Mouse (Mus musculus) lung, embryonic 16.5 days (tissue): ENCODE results near the gene Gm17535. TPM values are rescaled to one million over a fixed set of nuclear protein-coding genes. Genes with fewer than 3 reads are reported as not detected.
A peak's percentile ranks its signal among the peaks of the same experiment; 100 is the strongest.
"Not testable (repeated sequence)": the region's sequence is repeated elsewhere in the genome, so short reads cannot be mapped to it uniquely, and the experiment has no call there.

Experiments used
- ATAC-seq: fragments of 200-750 bp; cut with Nextera tagmentation; 2 replicates; pipeline ENCODE4 v1.8.0; 2017; ENCODE audit warnings: low read depth, mild to moderate bottlenecking, moderate library complexity
- H3K27ac ChIP-seq: fragments of 300-500 bp; sonication (generic); 2 replicates; pipeline ENCODE4 v1.5.1; 2014; ENCODE audit warnings: mild to moderate bottlenecking, control low read depth, low read length
- H3K27me3 ChIP-seq: fragments of 300-500 bp; sonication (generic); 2 replicates; pipeline ENCODE4 v1.6.1; 2014; ENCODE audit warnings: low read depth, low read length, mixed read lengths; ENCODE audit not compliant: control insufficient read depth, insufficient read depth
- H3K36me3 ChIP-seq: fragments of 300-500 bp; sonication (generic); 2 replicates; pipeline ENCODE4 v1.6.1; 2014; ENCODE audit warnings: low read length; ENCODE audit not compliant: control insufficient read depth, insufficient read depth
- H3K4me1 ChIP-seq: fragments of 300-500 bp; sonication (generic); replicated peaks from 2 replicates; pipeline ENCODE4 v1.6.1; 2014; ENCODE audit warnings: low read length, mixed read lengths; ENCODE audit not compliant: control insufficient read depth, insufficient read depth
- H3K4me2 ChIP-seq: fragments of 300-500 bp; sonication (generic); 2 replicates; pipeline ENCODE4 v1.6.1; 2014; ENCODE audit warnings: low read depth, low read length, control low read depth
- H3K4me3 ChIP-seq: fragments of 300-500 bp; sonication (generic); 2 replicates; pipeline ENCODE4 v1.5.1; 2014; ENCODE audit warnings: mild to moderate bottlenecking, low read length, control low read depth
- H3K9ac ChIP-seq: fragments of 300-500 bp; sonication (generic); 2 replicates; pipeline ENCODE4 v1.6.1; 2014; ENCODE audit warnings: low read length, control low read depth
- H3K9me3 ChIP-seq: fragments of 300-500 bp; sonication (generic); 2 replicates; pipeline ENCODE4 v1.6.1; 2016; ENCODE audit warnings: low read length; ENCODE audit not compliant: control insufficient read depth
- WGBS: fragments of 180-500 bp; shearing (Covaris S2); extraction: QIAGEN DNeasy Blood & Tissue Kit; methylation state at CpG from one replicate; pipeline ENCODE4 v1.1.7; 2014; 5-methylcytosine and 5-hydroxymethylcytosine counted together
- polyA plus RNA-seq: library from polyadenylated mRNA; unstranded; fragments of >200 nt; fragmentation: Nextera tagmentation; extraction: Ambion mirVana; gene quantifications from 2 replicates; pipeline ENCODE4 v1.2.1, GENCODE M21; 2015

Gene Gm17535
- not detected in 2 replicates for polyA plus RNA-seq

DNA sequence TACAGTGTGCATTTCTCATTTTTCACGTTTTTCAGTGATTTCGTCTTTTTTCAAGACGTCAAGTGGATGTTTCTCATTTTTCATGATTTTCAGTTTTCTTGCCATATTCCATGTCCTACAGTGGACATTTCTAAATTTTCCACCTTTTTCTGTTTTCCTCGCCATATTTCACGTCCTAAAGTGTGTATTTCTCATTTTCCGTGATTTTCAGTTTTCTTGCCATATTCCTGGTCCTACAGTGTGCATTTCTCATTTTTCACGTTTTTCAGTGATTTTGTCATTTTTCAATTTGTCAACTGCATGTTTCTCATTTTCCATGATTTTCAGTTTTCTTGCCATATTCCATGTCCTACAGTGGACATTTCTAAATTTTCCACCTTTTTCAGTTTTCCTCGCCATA, at the start of gene Gm17535:
Gm17535 (plus strand) TSS at position 301 of the 400 bp plus-strand sequence.
- not testable (repeated sequence) for H3K4me3 ChIP-seq, ATAC-seq, H3K4me1 ChIP-seq, H3K27me3 ChIP-seq, H3K27ac ChIP-seq, H3K36me3 ChIP-seq, H3K9me3 ChIP-seq, H3K9ac ChIP-seq, H3K4me2 ChIP-seq
- no CpG with 5 or more reads among the region's 8 CpGs for WGBS

- not testable (repeated sequence) for H3K9me3 ChIP-seq, H3K9ac ChIP-seq, H3K27ac ChIP-seq, H3K4me1 ChIP-seq, ATAC-seq, H3K4me3 ChIP-seq, H3K4me2 ChIP-seq, H3K36me3 ChIP-seq, H3K27me3 ChIP-seq
- WGBS, result 65% methylated on average over 12 of the region's 12 CpGs
These were observed 33.9 kb upstream of the Gm17535 start, which contains the start of gene Gm10722 for GRCm38 (mm10) chr9:3000445-3000972. Gene Gm10722, plus strand, starts transcription at chr9:3000922.

- H3K9me3 ChIP-seq, H3K36me3 ChIP-seq, ATAC-seq, H3K27ac ChIP-seq, H3K4me3 ChIP-seq, H3K27me3 ChIP-seq, H3K4me1 ChIP-seq, H3K4me2 ChIP-seq, H3K9ac ChIP-seq: not testable (repeated sequence)
- 66% methylated on average over 8 of the region's 8 CpGs for WGBS
These were observed 33.4 kb upstream of the Gm17535 start for GRCm38 (mm10) chr9:3001006-3001405.

- not testable (repeated sequence) for H3K4me1 ChIP-seq, H3K9me3 ChIP-seq, H3K36me3 ChIP-seq, H3K27ac ChIP-seq, H3K9ac ChIP-seq, H3K4me2 ChIP-seq, H3K27me3 ChIP-seq, H3K4me3 ChIP-seq
- WGBS, result 53% methylated on average over 8 of the region's 11 CpGs
- ATAC-seq, result peak; percentile 84
These were observed 32.3 kb upstream of the Gm17535 start for GRCm38 (mm10) chr9:3001948-3002659.

DNA sequence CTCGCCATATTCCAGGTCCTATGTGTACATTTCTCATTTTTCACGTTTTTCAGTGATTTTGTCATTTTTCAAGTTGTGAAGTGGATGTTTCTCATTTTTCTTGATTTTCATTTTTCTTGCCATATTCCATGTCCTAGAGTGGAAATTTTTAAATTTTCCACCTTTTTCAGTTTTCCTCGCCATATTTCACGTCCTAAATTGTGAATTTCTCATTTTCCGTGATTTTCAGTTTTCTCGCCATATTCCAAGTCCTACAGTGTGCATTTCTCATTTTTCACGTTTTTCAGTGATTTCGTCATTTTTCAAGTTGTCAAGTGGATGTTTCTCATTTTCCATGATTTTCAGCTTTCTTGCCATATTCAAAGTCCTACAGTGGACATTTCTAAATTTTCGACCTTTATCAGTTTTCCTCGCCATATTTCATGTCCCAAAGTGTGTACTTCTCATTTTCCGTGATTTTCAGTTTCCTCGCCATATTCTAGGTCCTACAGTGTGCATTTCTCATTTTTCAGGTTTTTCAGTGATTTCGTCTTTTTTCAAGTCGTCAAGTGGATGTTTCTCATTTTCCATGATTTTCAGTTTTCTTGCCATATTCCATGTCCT, 31.5 kb upstream of the Gm17535 start, which contains the start of gene Gm11168:
Gm11168 (plus strand) TSS at position 553 of the 603 bp plus-strand sequence.
- not testable (repeated sequence) for H3K9ac ChIP-seq, H3K9me3 ChIP-seq, ATAC-seq, H3K27me3 ChIP-seq, H3K4me1 ChIP-seq, H3K4me3 ChIP-seq, H3K36me3 ChIP-seq, H3K4me2 ChIP-seq, H3K27ac ChIP-seq
- 62% methylated on average over 6 of the region's 14 CpGs for WGBS

DNA sequence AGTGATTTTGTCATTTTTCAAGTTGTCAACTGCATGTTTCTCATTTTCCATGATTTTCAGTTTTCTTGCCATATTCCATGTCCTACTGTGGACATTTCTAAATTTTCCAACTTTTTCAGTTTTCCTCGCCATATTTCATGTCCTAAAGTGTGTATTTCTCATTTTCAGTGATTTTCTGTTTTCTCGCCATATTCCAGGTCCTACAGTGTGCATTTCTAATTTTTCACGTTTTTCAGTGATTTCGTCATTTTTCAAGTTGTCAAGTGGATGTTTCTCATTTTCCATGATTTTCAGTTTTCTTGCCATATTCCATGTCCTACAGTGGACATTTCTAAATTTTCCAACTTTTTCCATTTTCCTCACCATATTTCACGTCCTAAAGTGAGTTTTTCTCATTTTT, 28.2 kb upstream of the Gm17535 start:
- not testable (repeated sequence) for ATAC-seq, H3K27ac ChIP-seq, H3K4me3 ChIP-seq, H3K4me1 ChIP-seq, H3K27me3 ChIP-seq, H3K4me2 ChIP-seq, H3K36me3 ChIP-seq, H3K9ac ChIP-seq, H3K9me3 ChIP-seq
- WGBS, result 79% methylated on average over 1 of the region's 5 CpGs

DNA sequence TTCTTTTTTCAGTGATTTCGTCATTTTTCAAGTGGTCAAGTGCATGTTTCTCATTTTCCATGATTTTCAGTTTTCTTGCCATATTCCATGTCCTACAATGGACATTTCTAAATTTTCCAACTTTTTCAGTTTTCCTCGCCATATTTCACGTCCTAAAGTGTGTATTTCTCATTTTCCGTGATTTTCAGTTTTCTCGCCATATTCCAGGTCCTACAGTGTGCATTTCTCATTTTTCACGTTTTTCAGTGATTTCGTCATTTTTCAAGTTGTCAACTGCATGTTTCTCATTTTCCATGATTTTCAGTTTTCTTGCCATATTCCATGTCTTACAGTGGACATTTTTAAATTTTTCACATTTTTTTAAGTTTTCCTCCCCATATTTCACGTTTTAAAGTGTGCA, 27.8 kb upstream of the Gm17535 start:
- not testable (repeated sequence) for H3K4me1 ChIP-seq, H3K4me3 ChIP-seq, H3K9me3 ChIP-seq, H3K4me2 ChIP-seq, H3K36me3 ChIP-seq, H3K27me3 ChIP-seq, H3K9ac ChIP-seq, H3K27ac ChIP-seq
- peak; percentile 56 for ATAC-seq
- WGBS, result 67% methylated on average over 7 of the region's 8 CpGs

DNA sequence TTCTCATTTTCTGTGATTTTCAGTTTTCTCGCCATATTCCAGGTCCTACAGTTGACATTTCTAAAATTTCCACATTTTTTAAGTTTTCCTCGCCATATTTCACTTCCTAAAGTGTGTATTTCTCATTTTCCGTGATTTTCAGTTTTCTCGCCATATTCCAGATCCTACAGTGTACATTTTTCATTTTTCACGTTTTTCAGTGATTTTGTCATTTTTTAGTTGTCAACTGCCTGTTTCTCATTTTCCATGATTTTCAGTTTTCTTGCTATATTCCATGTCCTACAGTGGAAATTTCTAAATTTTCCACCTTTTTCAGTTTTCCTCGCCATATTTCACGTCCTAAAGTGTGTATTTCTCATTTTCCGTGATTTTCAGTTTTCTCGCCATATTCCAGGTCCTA, 27.1 kb upstream of the Gm17535 start:
- H3K27ac ChIP-seq, H3K4me3 ChIP-seq, ATAC-seq, H3K36me3 ChIP-seq, H3K27me3 ChIP-seq, H3K9me3 ChIP-seq, H3K4me2 ChIP-seq, H3K9ac ChIP-seq, H3K4me1 ChIP-seq: not testable (repeated sequence)
- WGBS, result 66% methylated on average over 6 of the region's 9 CpGs

DNA sequence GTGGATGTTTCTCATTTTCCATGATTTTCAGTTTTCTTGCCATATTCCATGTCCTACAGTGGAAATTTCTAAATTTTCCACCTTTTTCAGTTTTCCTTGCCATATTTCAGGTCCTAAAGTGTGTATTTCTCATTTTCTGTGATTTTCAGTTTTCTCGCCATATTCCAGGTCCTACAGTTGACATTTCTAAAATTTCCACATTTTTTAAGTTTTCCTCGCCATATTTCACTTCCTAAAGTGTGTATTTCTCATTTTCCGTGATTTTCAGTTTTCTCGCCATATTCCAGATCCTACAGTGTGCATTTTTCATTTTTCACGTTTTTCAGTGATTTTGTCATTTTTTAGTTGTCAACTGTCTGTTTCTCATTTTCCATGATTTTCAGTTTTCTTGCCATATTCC, 25.1 kb upstream of the Gm17535 start:
- not testable (repeated sequence) for H3K9me3 ChIP-seq, H3K27me3 ChIP-seq, H3K9ac ChIP-seq, H3K4me2 ChIP-seq, H3K4me3 ChIP-seq, H3K27ac ChIP-seq, H3K36me3 ChIP-seq, H3K4me1 ChIP-seq
- peak; percentile 51 for ATAC-seq
- no CpG with 5 or more reads among the region's 5 CpGs for WGBS
